Mouse (Mus musculus) naive thymus-derived CD4-positive, alpha-beta T cell, adult 5 months (primary cell): ENCODE measurements around the gene Olfr558. TPM values are rescaled to one million over a fixed set of nuclear protein-coding genes. Genes with fewer than 3 reads are reported as not detected.

Experiments used
- polyA plus RNA-seq: library from polyadenylated mRNA; unstranded; fragments of 100-300 nt; shearing (Covaris generic); gene quantifications from one replicate; pipeline ENCODE4 v1.2.1, GENCODE M21; 2017

Gene Olfr558
- polyA plus RNA-seq = not detected

GRCm38 (mm10) chr7:102701915-102702314 lies at the start of gene Olfr558:
Gene Olfr558, plus strand, starts transcription at chr7:102702215.

GRCm38 (mm10) chr7:102658523-102658922 lies 43.5 kb upstream of the Olfr558 start, which contains the start of gene Olfr555:
Gene Olfr555, plus strand, starts transcription at chr7:102658823.

GRCm38 (mm10) chr7:102664599-102664998 lies 37.4 kb upstream of the Olfr558 start, which contains the start of gene Olfr556:
Gene Olfr556, plus strand, starts transcription at chr7:102664899.

GRCm38 (mm10) chr7:102686944-102687501 lies 15.0 kb upstream of the Olfr558 start, which contains the start of gene Trim68:
Gene Trim68, minus strand, starts transcription at chr7:102687327.

GRCm38 (mm10) chr7:102695358-102696125 lies 6.5 kb upstream of the Olfr558 start, which contains the start of gene Olfr557:
Gene Olfr557, plus strand, starts transcription at chr7:102695910.

GRCm38 (mm10) chr7:102718970-102719369 lies 17.0 kb downstream of the Olfr558 start, which contains the start of gene Olfr33:
Gene Olfr33, minus strand, starts transcription at chr7:102719070.

GRCm38 (mm10) chr7:102727391-102727790 lies 25.4 kb downstream of the Olfr558 start, which contains the start of gene Olfr559:
Gene Olfr559, minus strand, starts transcription at chr7:102727491.

GRCm38 (mm10) chr7:102759266-102759665 lies 57.3 kb downstream of the Olfr558 start, which contains the start of the genes Olfr560 and Olfr78:
Gene Olfr560, minus strand, starts transcription at chr7:102759366.
Gene Olfr78, minus strand, starts transcription at chr7:102759471.

Other genes starting within 250 kb of the Olfr558 start
- gene Olfr543, start 220.5 kb upstream of the Olfr558 start, polyA plus RNA-seq = not detected
- gene Olfr544, start 213.9 kb upstream of the Olfr558 start, polyA plus RNA-seq = 0.14 TPM
- not detected for gene Olfr545, start 202.6 kb upstream of the Olfr558 start, polyA plus RNA-seq
- not detected for gene Olfr547, start 167.5 kb upstream of the Olfr558 start, polyA plus RNA-seq
- gene Olfr548-ps1, start 161.3 kb upstream of the Olfr558 start, polyA plus RNA-seq = not detected
- not detected for gene Olfr549, start 152.3 kb upstream of the Olfr558 start, polyA plus RNA-seq
- gene Trim21, start 136.7 kb upstream of the Olfr558 start, polyA plus RNA-seq = 28.9 TPM
- not detected for gene Olfr550, start 130.8 kb upstream of the Olfr558 start, polyA plus RNA-seq
- gene Olfr551, start 110.3 kb upstream of the Olfr558 start, polyA plus RNA-seq = not detected
- not detected for gene Olfr552, start 104.4 kb upstream of the Olfr558 start, polyA plus RNA-seq
- not detected for gene Olfr553, start 84.0 kb upstream of the Olfr558 start, polyA plus RNA-seq
- gene Olfr554, start 63.8 kb upstream of the Olfr558 start, polyA plus RNA-seq = 0.30 TPM
- not detected for gene Olfr555, start 43.4 kb upstream of the Olfr558 start, polyA plus RNA-seq
- gene Olfr556, start 37.3 kb upstream of the Olfr558 start, polyA plus RNA-seq = not detected
- 10.0 TPM for gene Trim68, start 14.9 kb upstream of the Olfr558 start, polyA plus RNA-seq
- gene Olfr557, start 6.3 kb upstream of the Olfr558 start, polyA plus RNA-seq = not detected
- gene Olfr33, start 16.9 kb downstream of the Olfr558 start, polyA plus RNA-seq = not detected
- gene Olfr559, start 25.3 kb downstream of the Olfr558 start, polyA plus RNA-seq = not detected
- not detected for gene Olfr560, start 57.2 kb downstream of the Olfr558 start, polyA plus RNA-seq
- not detected for gene Olfr78, start 57.3 kb downstream of the Olfr558 start, polyA plus RNA-seq
- not detected for gene Olfr561, start 69.0 kb downstream of the Olfr558 start, polyA plus RNA-seq
- gene Olfr564, start 101.3 kb downstream of the Olfr558 start, polyA plus RNA-seq = not detected
- not detected for gene Olfr566, start 156.6 kb downstream of the Olfr558 start, polyA plus RNA-seq
- 0.37 TPM for gene Olfr568, start 174.9 kb downstream of the Olfr558 start, polyA plus RNA-seq
- gene Olfr569, start 188.7 kb downstream of the Olfr558 start, polyA plus RNA-seq = not detected
- not detected for gene Olfr570, start 192.4 kb downstream of the Olfr558 start, polyA plus RNA-seq
- not detected for gene Olfr571, start 215.3 kb downstream of the Olfr558 start, polyA plus RNA-seq
- gene Olfr572, start 222.2 kb downstream of the Olfr558 start, polyA plus RNA-seq = not detected
- 0.66 TPM for gene Olfr573-ps1, start 240.4 kb downstream of the Olfr558 start, polyA plus RNA-seq
- not detected for gene Olfr574, start 246.3 kb downstream of the Olfr558 start, polyA plus RNA-seq